Mouse (Mus musculus): Measurements from ENCODE around the gene Olfr453.

- TF ChIP-seq POLR2A (IDR thresholded peaks at IDR 0.05; ENCODE audit: insufficient read length, low read depth) (no peak), USF1 (IDR thresholded peaks at IDR 0.05; ENCODE audit: low read depth) (no peak), SRF (IDR thresholded peaks at IDR 0.05; ENCODE audit: control insufficient read depth, insufficient read length, low read depth) (no peak), CEBPB (IDR thresholded peaks at IDR 0.05; ENCODE audit: insufficient read depth, poor library complexity, severe bottlenecking) (no peak), E2F4 (IDR thresholded peaks at IDR 0.05; ENCODE audit: insufficient read depth) (no peak), POLR2AphosphoS2 (IDR thresholded peaks at IDR 0.05; ENCODE audit: insufficient read length, low read depth) (no peak), REST (IDR thresholded peaks at IDR 0.05; ENCODE audit: insufficient read depth, insufficient read length) (no peak), TCF12 (IDR thresholded peaks at IDR 0.05; ENCODE audit: insufficient read depth, poor library complexity, severe bottlenecking) (no peak), TCF3 (IDR thresholded peaks at IDR 0.05; ENCODE audit: insufficient read length, low read depth) (no peak)
These were observed 51.9 kb downstream of the Olfr453 start for GRCm38 (mm10) chr6:42790949-42791556.
